ENCODE assay signal across 14 mouse cellular contexts in genomic region chr7:144668603-144669278, GRCm38 (mm10).
DNase-seq lines count a peak whose midpoint lies in the region; ATAC-seq lines count a peak whose summit lies in the region.
"Had no signal": no experiment of that assay in that cellular context is flagged by ENCODE, and none has a peak within 500 bp of the region (broad histone marks: within the 10 kb centered on the region; RNA-seq: fewer than 3 reads in every experiment).

No protein-coding gene starts in this region.

- 53% methylated on average over 7 of the region's 7 CpGs for WGBS in hindbrain, embryonic 10.5 days
- 60% methylated on average over 7 of the region's 7 CpGs for WGBS in hindbrain, embryonic 14.5 days

- no peaks in the 10 kb centered on the region for H3K9me3 ChIP-seq in hindbrain, embryonic 10.5 days
- no peaks in the 10 kb centered on the region for H3K9me3 ChIP-seq in hindbrain, embryonic 14.5 days (ENCODE audit: control insufficient read depth, low read length)
- H3K9me3 ChIP-seq: embryonic facial prominence, embryonic 12.5 days; midbrain, embryonic 15.5 days had no signal

- H3K9ac ChIP-seq in hindbrain, embryonic 14.5 days: no peak overlapping the region
- H3K9ac ChIP-seq: embryonic facial prominence, embryonic 12.5 days; liver, embryonic 14.5 days; midbrain, embryonic 15.5 days had no signal

- H3K36me3 ChIP-seq in hindbrain, embryonic 10.5 days: peaks cover 20% of the 10 kb centered on the region
- H3K36me3 ChIP-seq in hindbrain, embryonic 14.5 days (replicated peaks; ENCODE audit: control insufficient read depth, insufficient read depth): no peaks in the 10 kb centered on the region
- H3K36me3 ChIP-seq: embryonic facial prominence, embryonic 12.5 days; midbrain, embryonic 15.5 days had no signal

- peaks cover 6% of the 10 kb centered on the region; the same call in 1 of the 2 replicates for H3K27me3 ChIP-seq in hindbrain, embryonic 10.5 days (ENCODE audit: insufficient read depth, poor library complexity, severe bottlenecking)
- no peaks in the 10 kb centered on the region for H3K27me3 ChIP-seq in hindbrain, embryonic 14.5 days (ENCODE audit: control insufficient read depth, insufficient read depth, low read length)
- H3K27me3 ChIP-seq: embryonic facial prominence, embryonic 12.5 days; midbrain, embryonic 15.5 days had no signal

- H3K27ac ChIP-seq in hindbrain, embryonic 10.5 days: peak overlapping the region; percentile 78
- no peak overlapping the region for H3K27ac ChIP-seq in hindbrain, embryonic 14.5 days
- H3K27ac ChIP-seq: embryonic facial prominence, embryonic 12.5 days; liver, embryonic 14.5 days; midbrain, embryonic 15.5 days had no signal

- no peak for ATAC-seq in hindbrain, embryonic 14.5 days (ENCODE audit: low FRiP score)
- ATAC-seq in erythroblast, adult 5-6 weeks (replicated peaks; ENCODE audit: low FRiP score, poor library complexity, severe bottlenecking): no peak
- ATAC-seq: hindbrain, embryonic 16.5 days; midbrain, embryonic 15.5 days had no signal

- peak; percentile 49 for DNase-seq in hindbrain, embryonic 10.5 days (ENCODE audit: low spot score)
- DNase-seq in hindbrain, embryonic 14.5 days (ENCODE audit: low spot score): no peak
- DNase-seq in 3134 (ENCODE audit: extremely low read depth, insufficient read length, low spot score): peak; percentile 54
- DNase-seq in embryo, embryonic 9.5 days (ENCODE audit: extremely low spot score): peak; percentile 57
- DNase-seq in kidney, postnatal 14 days: peak; percentile 24
- DNase-seq in adrenal gland, postnatal 25 days: no peak
- no peak for DNase-seq in gastrocnemius, adult 8-10 months (ENCODE audit: low spot score in 2 of 2)
- DNase-seq: adrenal gland, adult 8-10 months; right cerebral cortex, postnatal 4 days had no signal

- no peak overlapping the region for H3K4me3 ChIP-seq in hindbrain, embryonic 10.5 days
- H3K4me3 ChIP-seq in hindbrain, embryonic 14.5 days (replicated peaks; ENCODE audit: low read length): no peak overlapping the region
- H3K4me3 ChIP-seq: embryonic facial prominence, embryonic 12.5 days; midbrain, embryonic 15.5 days had no signal

- no peak overlapping the region for H3K4me2 ChIP-seq in hindbrain, embryonic 14.5 days (replicated peaks)
- H3K4me2 ChIP-seq: embryonic facial prominence, embryonic 12.5 days; midbrain, embryonic 15.5 days had no signal

- H3K4me1 ChIP-seq in hindbrain, embryonic 10.5 days (replicated peaks): peaks cover 41% of the 10 kb centered on the region
- H3K4me1 ChIP-seq in hindbrain, embryonic 14.5 days (replicated peaks; ENCODE audit: control insufficient read depth, insufficient read depth, low read length): no peaks in the 10 kb centered on the region
- H3K4me1 ChIP-seq: embryonic facial prominence, embryonic 12.5 days; midbrain, embryonic 15.5 days had no signal

Comparison
In these comparisons a context has a peak if more than half of its experiments do, and no peak if none do; other contexts are left out.
1. DNase-seq: peak in hindbrain, embryonic 10.5 days (single experiment), 3134 (single experiment), embryo, embryonic 9.5 days (single experiment) and kidney, postnatal 14 days (single experiment); none in hindbrain, embryonic 14.5 days (single experiment), adrenal gland, postnatal 25 days (single experiment) and gastrocnemius, adult 8-10 months (0 of 2).